Mouse (Mus musculus) liver, embryonic 14.5 days (tissue): ENCODE data around the gene Senp2.

ENCODE experiments used
- CTCF ChIP-seq: IDR thresholded peaks from 2 replicates; pipeline ENCODE4 v1.5.1; 2016; ENCODE audit warnings: antibody characterized with exemption, low read depth, control low read depth
- EP300 ChIP-seq: IDR thresholded peaks from 2 replicates; pipeline ENCODE4 v1.6.1; 2016; ENCODE audit warnings: antibody characterized with exemption, low read depth

DNA sequence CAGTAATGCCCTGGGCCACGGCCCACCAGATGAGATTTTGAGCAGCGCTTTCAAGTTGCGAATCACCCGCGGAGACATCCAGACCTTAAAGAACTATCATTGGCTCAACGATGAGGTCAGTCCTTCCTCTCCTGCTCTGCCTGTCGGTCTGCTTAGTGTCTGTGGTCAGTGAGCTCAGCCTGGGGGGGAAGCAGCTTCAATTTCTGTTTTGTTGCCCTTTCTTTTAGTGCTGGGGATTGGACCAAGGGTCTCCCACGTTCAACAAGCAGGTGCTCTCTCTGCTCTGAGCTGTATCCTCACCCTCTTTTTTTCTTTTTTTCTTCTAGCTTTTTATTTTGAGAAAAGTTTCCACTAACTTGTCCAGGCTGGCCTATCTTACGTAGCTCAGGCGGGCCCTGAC is 29.3 kb downstream of the Senp2 start:
- TF ChIP-seq CTCF (no peak), EP300 (no peak)
